ENCODE assay signal across 30 mouse cellular contexts in genomic region chr17:26778001-26778400, GRCm38 (mm10). TPM values are rescaled to one million over a fixed set of nuclear protein-coding genes. Genes with fewer than 3 reads are reported as not detected.
DNase-seq lines count a peak whose midpoint lies in the region; ATAC-seq and TF ChIP-seq lines count a peak whose summit lies in the region.
"Had no signal": no experiment of that assay in that cellular context is flagged by ENCODE, and none has a peak within 500 bp of the region (broad histone marks: within the 10 kb centered on the region; RNA-seq: fewer than 3 reads in every experiment).

No protein-coding gene starts in this region.

- H3K9ac ChIP-seq in embryonic facial prominence, embryonic 13.5 days: no peak overlapping the region
- no peak overlapping the region for H3K9ac ChIP-seq in liver, embryonic 13.5 days
- H3K9ac ChIP-seq in liver, embryonic 11.5 days (ENCODE audit: low read depth, low read length): no peak overlapping the region
- no peak overlapping the region for H3K9ac ChIP-seq in stomach, postnatal 0 days (ENCODE audit: low read length)
- H3K9ac ChIP-seq: forebrain, embryonic 12.5 days; forebrain, embryonic 15.5 days; heart, embryonic 13.5 days; hindbrain, embryonic 14.5 days had no signal

- H3K4me2 ChIP-seq in embryonic facial prominence, embryonic 13.5 days: no peak overlapping the region
- no peak overlapping the region for H3K4me2 ChIP-seq in liver, embryonic 13.5 days
- H3K4me2 ChIP-seq in liver, embryonic 11.5 days: no peak overlapping the region
- no peak overlapping the region for H3K4me2 ChIP-seq in stomach, postnatal 0 days (replicated peaks; ENCODE audit: low read depth)
- H3K4me2 ChIP-seq: forebrain, embryonic 12.5 days; forebrain, embryonic 15.5 days; heart, embryonic 13.5 days; hindbrain, embryonic 14.5 days had no signal

- no peak for DNase-seq in embryonic facial prominence, embryonic 10.5 days (ENCODE audit: low spot score)
- no peak for DNase-seq in liver, embryonic 13.5 days
- no peak for DNase-seq in liver, embryonic 11.5 days (ENCODE audit: low spot score)
- peak; percentile 27 for DNase-seq in c-Kit-positive CD71-positive TER-119-positive erythroid progenitor cells, embryonic 14.5 days (ENCODE audit: low spot score)
- DNase-seq in stomach, postnatal 0 days (ENCODE audit: low spot score): peak; percentile 8
- DNase-seq in left cerebral cortex, postnatal 4 days: no peak
- no peak for DNase-seq in urinary bladder, postnatal 36 days (ENCODE audit: low spot score in 2 of 2)
- DNase-seq: adrenal gland, adult 2 months; adrenal gland, postnatal 14 days; B cell, adult 2 months; cerebellum, adult 11-12 months; cerebellum, adult 8-10 months; cerebellum, postnatal 10 days; cerebellum, postnatal 36 days; embryo, embryonic 11 days; gastrocnemius, postnatal 10 days; gastrocnemius, postnatal 36 days; heart, adult 2 months; heart, postnatal 14 days; heart, postnatal 4 days had no signal

- intact Hi-C loops in left cerebral cortex, postnatal 4 days (cut with DNase I): no loop called here

- H3K4me3 ChIP-seq in embryonic facial prominence, embryonic 13.5 days: no peak overlapping the region
- H3K4me3 ChIP-seq in embryonic facial prominence, embryonic 10.5 days: no peak overlapping the region
- H3K4me3 ChIP-seq in liver, embryonic 13.5 days (replicated peaks): no peak overlapping the region
- no peak overlapping the region for H3K4me3 ChIP-seq in liver, embryonic 11.5 days (ENCODE audit: low read depth, low read length)
- H3K4me3 ChIP-seq in stomach, postnatal 0 days (ENCODE audit: low read depth, low read length): no peak overlapping the region
- H3K4me3 ChIP-seq: erythroblast, embryonic 14.5 days; forebrain, embryonic 12.5 days; forebrain, embryonic 15.5 days; heart, adult 2 months; heart, embryonic 10.5 days; heart, embryonic 13.5 days had no signal

- no peak for TF ChIP-seq CTCF in stomach, postnatal 0 days (IDR thresholded peaks at IDR 0.05; ENCODE audit: low read depth)

- TF ChIP-seq EP300 in stomach, postnatal 0 days (optimal IDR thresholded peaks at IDR 0.05): no peak

- WGBS in embryonic facial prominence, embryonic 13.5 days: 89% methylated on average over 4 of the region's 4 CpGs
- WGBS in embryonic facial prominence, embryonic 10.5 days: 88% methylated on average over 4 of the region's 4 CpGs
- WGBS in liver, embryonic 13.5 days (ENCODE audit: insufficient replicate concordance): 55% methylated on average over 4 of the region's 4 CpGs
- WGBS in liver, embryonic 11.5 days: 75% methylated on average over 4 of the region's 4 CpGs
- WGBS in stomach, postnatal 0 days: 83% methylated on average over 4 of the region's 4 CpGs

- peak overlapping the region; percentile 44 for H3K27ac ChIP-seq in embryonic facial prominence, embryonic 13.5 days
- no peak overlapping the region for H3K27ac ChIP-seq in embryonic facial prominence, embryonic 10.5 days (replicated peaks)
- H3K27ac ChIP-seq in liver, embryonic 13.5 days: no peak overlapping the region
- no peak overlapping the region for H3K27ac ChIP-seq in liver, embryonic 11.5 days (ENCODE audit: low read depth, low read length)
- no peak overlapping the region for H3K27ac ChIP-seq in stomach, postnatal 0 days (replicated peaks)
- H3K27ac ChIP-seq: forebrain, embryonic 12.5 days; forebrain, embryonic 15.5 days; heart, adult 2 months; heart, embryonic 10.5 days; heart, embryonic 13.5 days; hindbrain, embryonic 14.5 days; hindbrain, postnatal 0 days had no signal

- peaks cover 15% of the 10 kb centered on the region for H3K4me1 ChIP-seq in embryonic facial prominence, embryonic 13.5 days
- H3K4me1 ChIP-seq in embryonic facial prominence, embryonic 10.5 days: peaks cover 18% of the 10 kb centered on the region
- H3K4me1 ChIP-seq in liver, embryonic 13.5 days (replicated peaks): peaks cover 46% of the 10 kb centered on the region
- H3K4me1 ChIP-seq in liver, embryonic 11.5 days (replicated peaks; ENCODE audit: control insufficient read depth, insufficient read depth, low read length): peaks cover 7% of the 10 kb centered on the region; the same call in 1 of the 2 replicates
- no peaks in the 10 kb centered on the region for H3K4me1 ChIP-seq in stomach, postnatal 0 days (replicated peaks; ENCODE audit: control insufficient read depth, insufficient read depth)

- no peaks in the 10 kb centered on the region for H3K27me3 ChIP-seq in embryonic facial prominence, embryonic 13.5 days
- no peaks in the 10 kb centered on the region for H3K27me3 ChIP-seq in embryonic facial prominence, embryonic 10.5 days (replicated peaks; ENCODE audit: low read depth, poor library complexity, severe bottlenecking)
- H3K27me3 ChIP-seq in liver, embryonic 13.5 days: no peaks in the 10 kb centered on the region
- H3K27me3 ChIP-seq in liver, embryonic 11.5 days (replicated peaks; ENCODE audit: control insufficient read depth, insufficient read depth, low read length): no peaks in the 10 kb centered on the region; the same call in 1 of the 2 replicates
- H3K27me3 ChIP-seq in stomach, postnatal 0 days (ENCODE audit: control insufficient read depth, insufficient read depth, low read length): no peaks in the 10 kb centered on the region
- H3K27me3 ChIP-seq: CH12.LX; forebrain, embryonic 12.5 days; forebrain, embryonic 15.5 days; heart, embryonic 13.5 days had no signal

- ATAC-seq in embryonic facial prominence, embryonic 13.5 days (ENCODE audit: insufficient number of reproducible peaks, insufficient read depth, low FRiP score, low TSS enrichment, low read depth): no peak
- peak; percentile 56 for ATAC-seq in liver, embryonic 13.5 days (ENCODE audit: low read depth)
- no peak for ATAC-seq in liver, embryonic 11.5 days (replicated peaks; ENCODE audit: low FRiP score)
- no peak for ATAC-seq in stomach, postnatal 0 days (ENCODE audit: low FRiP score, low TSS enrichment)
- ATAC-seq: forebrain, embryonic 15.5 days; hindbrain, postnatal 0 days had no signal

- no peaks in the 10 kb centered on the region for H3K9me3 ChIP-seq in embryonic facial prominence, embryonic 13.5 days
- H3K9me3 ChIP-seq in embryonic facial prominence, embryonic 10.5 days: no peaks in the 10 kb centered on the region
- H3K9me3 ChIP-seq in liver, embryonic 13.5 days (replicated peaks): no peaks in the 10 kb centered on the region
- H3K9me3 ChIP-seq in liver, embryonic 11.5 days (ENCODE audit: control insufficient read depth, low read length): no peaks in the 10 kb centered on the region
- H3K9me3 ChIP-seq in stomach, postnatal 0 days (ENCODE audit: control insufficient read depth, low read length): no peaks in the 10 kb centered on the region
- H3K9me3 ChIP-seq: forebrain, embryonic 12.5 days; forebrain, embryonic 15.5 days; G1E; heart, embryonic 10.5 days; heart, embryonic 13.5 days had no signal

- H3K36me3 ChIP-seq in embryonic facial prominence, embryonic 13.5 days: no peaks in the 10 kb centered on the region
- peaks cover 2% of the 10 kb centered on the region for H3K36me3 ChIP-seq in embryonic facial prominence, embryonic 10.5 days (replicated peaks)
- H3K36me3 ChIP-seq in liver, embryonic 13.5 days: no peaks in the 10 kb centered on the region
- no peaks in the 10 kb centered on the region for H3K36me3 ChIP-seq in liver, embryonic 11.5 days (ENCODE audit: control insufficient read depth, insufficient read depth, low read length)
- no peaks in the 10 kb centered on the region for H3K36me3 ChIP-seq in stomach, postnatal 0 days (ENCODE audit: control insufficient read depth, insufficient read depth, low read length)
- H3K36me3 ChIP-seq: forebrain, embryonic 12.5 days; forebrain, embryonic 15.5 days; heart, embryonic 13.5 days had no signal

RNA-seq across cellular contexts. Expression of gene Bnip1, which starts 2.9 kb away (rescaled TPM):
- polyA plus RNA-seq in embryonic facial prominence, embryonic 13.5 days (2015; fragmentation: Nextera tagmentation; extraction: Ambion mirVana): 52.3 and 64.3 TPM in 2 replicates
- 44.4 and 51.0 TPM in 2 replicates for polyA plus RNA-seq in embryonic facial prominence, embryonic 10.5 days (2016; fragmentation: Nextera tagmentation; extraction: Ambion mirVana)
- polyA plus RNA-seq in liver, embryonic 13.5 days (2015; fragmentation: Nextera tagmentation; extraction: Ambion mirVana): 26.9 and 28.6 TPM in 2 replicates
- polyA plus RNA-seq in liver, embryonic 11.5 days (2014; fragmentation: Nextera tagmentation; extraction: Ambion mirVana): 44.0 TPM in 2 replicates
- 33.3 and 33.9 TPM in 2 replicates for polyA plus RNA-seq in stomach, postnatal 0 days (2015; fragmentation: Nextera tagmentation; extraction: Ambion mirVana)
- 10 to 100 TPM; 39.1 to 42.9 TPM for total RNA-seq in left cerebral cortex, postnatal 4 days (2021)

Comparison
In these comparisons a context has a peak if more than half of its experiments do, and no peak if none do; other contexts are left out.
1. DNase-seq: peak in c-Kit-positive CD71-positive TER-119-positive erythroid progenitor cells, embryonic 14.5 days (single experiment) and stomach, postnatal 0 days (single experiment); none in embryonic facial prominence, embryonic 10.5 days (single experiment), liver, embryonic 13.5 days (single experiment), liver, embryonic 11.5 days (single experiment), left cerebral cortex, postnatal 4 days (single experiment) and urinary bladder, postnatal 36 days (0 of 2).